Mouse (Mus musculus) heart, embryonic 15.5 days (tissue): ENCODE data around the gene Camkmt. TPM values are rescaled to one million over a fixed set of nuclear protein-coding genes. Genes with fewer than 3 reads are reported as not detected.

ENCODE experiments used
- ATAC-seq: fragments of 200-750 bp; cut with Nextera tagmentation; replicated peaks from 2 replicates; pipeline ENCODE4 v1.8.0; 2017; ENCODE audit warnings: low read depth, moderate TSS enrichment; ENCODE audit not compliant: insufficient number of reproducible peaks, insufficient read depth, low FRiP score
- H3K27ac ChIP-seq: fragments of 300-500 bp; sonication (generic); 2 replicates; pipeline ENCODE4 v1.5.1; 2015; ENCODE audit warnings: mild to moderate bottlenecking, inconsistent platforms
- H3K27me3 ChIP-seq: fragments of 300-500 bp; sonication (generic); 2 replicates; pipeline ENCODE4 v1.6.1; 2015; ENCODE audit warnings: inconsistent platforms
- H3K36me3 ChIP-seq: fragments of 300-500 bp; sonication (generic); 2 replicates; pipeline ENCODE4 v1.6.1; 2015; ENCODE audit warnings: mild to moderate bottlenecking, inconsistent platforms
- H3K4me1 ChIP-seq: fragments of 300-500 bp; sonication (generic); replicated peaks from 2 replicates; pipeline ENCODE4 v1.6.1; 2015; ENCODE audit warnings: inconsistent platforms
- H3K4me2 ChIP-seq: fragments of 300-500 bp; sonication (generic); 2 replicates; pipeline ENCODE4 v1.6.1; 2015; ENCODE audit warnings: inconsistent platforms, mild to moderate bottlenecking, moderate library complexity
- H3K4me3 ChIP-seq: fragments of 300-500 bp; sonication (generic); 2 replicates; pipeline ENCODE4 v1.5.1; 2015; ENCODE audit warnings: mild to moderate bottlenecking, inconsistent platforms
- H3K9ac ChIP-seq: fragments of 300-500 bp; sonication (generic); 2 replicates; pipeline ENCODE4 v1.6.1; 2015; ENCODE audit warnings: mild to moderate bottlenecking, inconsistent platforms
- H3K9me3 ChIP-seq: fragments of 300-500 bp; sonication (generic); replicated peaks from 2 replicates; pipeline ENCODE4 v1.6.1; 2016; ENCODE audit warnings: inconsistent platforms
- WGBS: fragments of 180-500 bp; shearing (Covaris S2); methylation state at CpG from one replicate; pipeline ENCODE4 v1.1.7; 2015; ENCODE audit warnings: mixed read lengths; 5-methylcytosine and 5-hydroxymethylcytosine counted together
- polyA plus RNA-seq: library from polyadenylated mRNA; unstranded; fragments of >200 nt; fragmentation: Nextera tagmentation; extraction: Ambion mirVana; gene quantifications from 2 replicates; pipeline ENCODE4 v1.2.1, GENCODE M21; 2015

Camkmt gene
- polyA plus RNA-seq, 1 experiment from 2014 or later, result 5.0 TPM

- no peak; the same call in 1 of the 2 replicates for ATAC-seq
- Histone ChIP-seq H3K9ac (no peak overlapping the region), H3K36me3 (no peaks in the 10 kb centered on the region), H3K9me3 (no peaks in the 10 kb centered on the region), H3K27me3 (no peaks in the 10 kb centered on the region), H3K4me1 (no peaks in the 10 kb centered on the region), H3K4me2 (no peak overlapping the region), H3K4me3 (no peak overlapping the region), H3K27ac (no peak overlapping the region)
Measured at GRCm38 (mm10) chr17:85504888-85505287, 414.5 kb downstream of the Camkmt start.

- no peak overlapping the region for H3K27ac ChIP-seq
- WGBS, result 79% methylated on average over 15 of the region's 15 CpGs
- no peak overlapping the region for H3K4me3 ChIP-seq
- no peak for ATAC-seq
- H3K9me3 ChIP-seq, result no peaks in the 10 kb centered on the region
- H3K27me3 ChIP-seq, result no peaks in the 10 kb centered on the region
- no peaks in the 10 kb centered on the region for H3K4me1 ChIP-seq
- no peak overlapping the region for H3K9ac ChIP-seq
- H3K36me3 ChIP-seq, result no peaks in the 10 kb centered on the region
- no peak overlapping the region for H3K4me2 ChIP-seq
Measured at GRCm38 (mm10) chr17:85506206-85507088, 416.1 kb downstream of the Camkmt start.

- no peak overlapping the region for H3K4me2 ChIP-seq
- no peaks in the 10 kb centered on the region for H3K9me3 ChIP-seq
- no peak overlapping the region for H3K4me3 ChIP-seq
- no peak overlapping the region for H3K27ac ChIP-seq
- H3K4me1 ChIP-seq, result no peaks in the 10 kb centered on the region
- WGBS, result 87% methylated on average over 4 of the region's 4 CpGs
- H3K9ac ChIP-seq, result no peak overlapping the region
- no peak for ATAC-seq
- no peaks in the 10 kb centered on the region for H3K27me3 ChIP-seq
- no peaks in the 10 kb centered on the region for H3K36me3 ChIP-seq
Measured at GRCm38 (mm10) chr17:85507089-85507460, 416.7 kb downstream of the Camkmt start.

Other genes with a start within 250 kb of the Camkmt start
- 63.8 and 71.5 TPM in 2 replicates for gene Ppm1b, start 133.8 kb upstream of the Camkmt start, polyA plus RNA-seq
- gene Slc3a1, start 62.2 kb upstream of the Camkmt start, polyA plus RNA-seq, result 0.06 TPM in 1 of 2 replicates, not detected in the other
- gene Prepl, start 311 bp upstream of the Camkmt start, polyA plus RNA-seq, result 23.5 and 28.7 TPM in 2 replicates